Mouse (Mus musculus): ENCODE measurements around the gene Tmem132a. TPM values are rescaled to one million over a fixed set of nuclear protein-coding genes. Genes with fewer than 3 reads are reported as not detected.

The Tmem132a gene
- polyA plus RNA-seq, 1 experiment from 2014 or later = 195 TPM

GRCm38 (mm10) chr19:10866351-10866750 lies 3.4 kb downstream of the Tmem132a start:
- no peak for ATAC-seq
- peaks cover 27% of the 10 kb centered on the region for H3K4me1 ChIP-seq (replicated peaks; ENCODE audit: control insufficient read depth, insufficient read depth, low read length)
- H3K4me3 ChIP-seq (replicated peaks; ENCODE audit: low read length) = no peak overlapping the region
- no peak overlapping the region for H3K9ac ChIP-seq (replicated peaks; ENCODE audit: low read depth, low read length)
- H3K36me3 ChIP-seq (ENCODE audit: control insufficient read depth, insufficient read depth) = peaks cover 41% of the 10 kb centered on the region
- no peaks in the 10 kb centered on the region for H3K27me3 ChIP-seq (replicated peaks; ENCODE audit: control insufficient read depth, insufficient read depth, low read length)
- H3K9me3 ChIP-seq (ENCODE audit: control insufficient read depth, low read length) = no peaks in the 10 kb centered on the region
- H3K4me2 ChIP-seq (ENCODE audit: low read length) = no peak overlapping the region
- 91% methylated on average over 13 of the region's 13 CpGs for WGBS
- no peak overlapping the region for H3K27ac ChIP-seq (ENCODE audit: low read length)

GRCm38 (mm10) chr19:10860072-10860497 lies 9.7 kb downstream of the Tmem132a start:
- Histone ChIP-seq H3K4me2 (ENCODE audit: low read length) (no peak overlapping the region), H3K4me3 (replicated peaks; ENCODE audit: low read length) (no peak overlapping the region), H3K27me3 (replicated peaks; ENCODE audit: control insufficient read depth, insufficient read depth, low read length) (no peaks in the 10 kb centered on the region), H3K36me3 (ENCODE audit: control insufficient read depth, insufficient read depth) (peaks cover 74% of the 10 kb centered on the region), H3K9me3 (ENCODE audit: control insufficient read depth, low read length) (no peaks in the 10 kb centered on the region), H3K4me1 (replicated peaks; ENCODE audit: control insufficient read depth, insufficient read depth, low read length) (0 out of 2 replicates have a peak, but pooled peaks cover 3% of the 10 kb centered on the region), H3K27ac (ENCODE audit: low read length) (no peak overlapping the region), H3K9ac (replicated peaks; ENCODE audit: low read depth, low read length) (no peak overlapping the region)
- ATAC-seq = peak; percentile 20; the same call in 1 of the 2 replicates
- WGBS = 46% methylated on average over 21 of the region's 22 CpGs

GRCm38 (mm10) chr19:10856520-10856919 lies 13.2 kb downstream of the Tmem132a start:
- Histone ChIP-seq H3K4me3 (replicated peaks; ENCODE audit: low read length) (no peak overlapping the region), H3K36me3 (ENCODE audit: control insufficient read depth, insufficient read depth) (peaks cover 48% of the 10 kb centered on the region), H3K27ac (ENCODE audit: low read length) (no peak overlapping the region), H3K9ac (replicated peaks; ENCODE audit: low read depth, low read length) (no peak overlapping the region), H3K4me1 (replicated peaks; ENCODE audit: control insufficient read depth, insufficient read depth, low read length) (0 out of 2 replicates have a peak, but pooled peaks cover 3% of the 10 kb centered on the region), H3K9me3 (ENCODE audit: control insufficient read depth, low read length) (no peaks in the 10 kb centered on the region), H3K27me3 (replicated peaks; ENCODE audit: control insufficient read depth, insufficient read depth, low read length) (no peaks in the 10 kb centered on the region), H3K4me2 (ENCODE audit: low read length) (no peak overlapping the region)
- ATAC-seq = no peak
- WGBS = 57% methylated on average over 2 of the region's 2 CpGs

GRCm38 (mm10) chr19:10855422-10855821 lies 14.3 kb downstream of the Tmem132a start:
- H3K4me3 ChIP-seq (replicated peaks; ENCODE audit: low read length) = no peak overlapping the region
- peaks cover 37% of the 10 kb centered on the region for H3K36me3 ChIP-seq (ENCODE audit: control insufficient read depth, insufficient read depth)
- 87% methylated on average over 3 of the region's 3 CpGs for WGBS
- 0 out of 2 replicates have a peak, but pooled peaks cover 3% of the 10 kb centered on the region for H3K4me1 ChIP-seq (replicated peaks; ENCODE audit: control insufficient read depth, insufficient read depth, low read length)
- H3K27ac ChIP-seq (ENCODE audit: low read length) = no peak overlapping the region
- no peaks in the 10 kb centered on the region for H3K27me3 ChIP-seq (replicated peaks; ENCODE audit: control insufficient read depth, insufficient read depth, low read length)
- H3K9me3 ChIP-seq (ENCODE audit: control insufficient read depth, low read length) = no peaks in the 10 kb centered on the region
- ATAC-seq = no peak
- H3K4me2 ChIP-seq (ENCODE audit: low read length) = no peak overlapping the region
- H3K9ac ChIP-seq (replicated peaks; ENCODE audit: low read depth, low read length) = no peak overlapping the region

- Histone ChIP-seq H3K4me3 (replicated peaks; ENCODE audit: low read length) (no peak overlapping the region), H3K9ac (replicated peaks; ENCODE audit: low read depth, low read length) (no peak overlapping the region), H3K9me3 (ENCODE audit: control insufficient read depth, low read length) (no peaks in the 10 kb centered on the region), H3K4me2 (ENCODE audit: low read length) (no peak overlapping the region), H3K27ac (ENCODE audit: low read length) (no peak overlapping the region), H3K4me1 (replicated peaks; ENCODE audit: control insufficient read depth, insufficient read depth, low read length) (no peaks in the 10 kb centered on the region), H3K27me3 (replicated peaks; ENCODE audit: control insufficient read depth, insufficient read depth, low read length) (no peaks in the 10 kb centered on the region), H3K36me3 (ENCODE audit: control insufficient read depth, insufficient read depth) (no peaks in the 10 kb centered on the region)
- ATAC-seq = no peak
- WGBS = 26% methylated on average over 3 of the region's 3 CpGs
These were observed 22.2 kb downstream of the Tmem132a start for GRCm38 (mm10) chr19:10847311-10848087.

- Histone ChIP-seq H3K27ac (ENCODE audit: low read length) (no peak overlapping the region), H3K9me3 (ENCODE audit: control insufficient read depth, low read length) (no peaks in the 10 kb centered on the region), H3K27me3 (replicated peaks; ENCODE audit: control insufficient read depth, insufficient read depth, low read length) (no peaks in the 10 kb centered on the region), H3K4me2 (ENCODE audit: low read length) (no peak overlapping the region), H3K4me3 (replicated peaks; ENCODE audit: low read length) (no peak overlapping the region), H3K4me1 (replicated peaks; ENCODE audit: control insufficient read depth, insufficient read depth, low read length) (no peaks in the 10 kb centered on the region), H3K36me3 (ENCODE audit: control insufficient read depth, insufficient read depth) (no peaks in the 10 kb centered on the region), H3K9ac (replicated peaks; ENCODE audit: low read depth, low read length) (no peak overlapping the region)
- WGBS = 78% methylated on average over 7 of the region's 7 CpGs
- no peak for ATAC-seq
These were observed 23.6 kb downstream of the Tmem132a start for GRCm38 (mm10) chr19:10846150-10846549.

- H3K9me3 ChIP-seq (ENCODE audit: control insufficient read depth, low read length) = no peaks in the 10 kb centered on the region
- ATAC-seq = no peak
- 80% methylated on average over 3 of the region's 3 CpGs for WGBS
These were observed 24.3 kb downstream of the Tmem132a start for GRCm38 (mm10) chr19:10845454-10845853.

GRCm38 (mm10) chr19:10844206-10844605 lies 25.5 kb downstream of the Tmem132a start:
- Histone ChIP-seq H3K36me3 (ENCODE audit: control insufficient read depth, insufficient read depth) (no peaks in the 10 kb centered on the region), H3K9ac (replicated peaks; ENCODE audit: low read depth, low read length) (no peak overlapping the region), H3K9me3 (ENCODE audit: control insufficient read depth, low read length) (no peaks in the 10 kb centered on the region), H3K4me1 (replicated peaks; ENCODE audit: control insufficient read depth, insufficient read depth, low read length) (no peaks in the 10 kb centered on the region), H3K27ac (ENCODE audit: low read length) (no peak overlapping the region), H3K27me3 (replicated peaks; ENCODE audit: control insufficient read depth, insufficient read depth, low read length) (no peaks in the 10 kb centered on the region), H3K4me2 (ENCODE audit: low read length) (no peak overlapping the region), H3K4me3 (replicated peaks; ENCODE audit: low read length) (no peak overlapping the region)
- no peak for ATAC-seq
- 89% methylated on average over 5 of the region's 5 CpGs for WGBS

More at GRCm38 (mm10) chr19:10845454-10845853, 24.3 kb downstream of the Tmem132a start:
- H3K4me2 ChIP-seq (ENCODE audit: low read length) = no peak overlapping the region
- no peaks in the 10 kb centered on the region for H3K4me1 ChIP-seq (replicated peaks; ENCODE audit: control insufficient read depth, insufficient read depth, low read length)
- no peak overlapping the region for H3K27ac ChIP-seq (ENCODE audit: low read length)
- no peaks in the 10 kb centered on the region for H3K27me3 ChIP-seq (replicated peaks; ENCODE audit: control insufficient read depth, insufficient read depth, low read length)
- H3K9ac ChIP-seq (replicated peaks; ENCODE audit: low read depth, low read length) = no peak overlapping the region
- H3K4me3 ChIP-seq (replicated peaks; ENCODE audit: low read length) = no peak overlapping the region
- H3K36me3 ChIP-seq (ENCODE audit: control insufficient read depth, insufficient read depth) = no peaks in the 10 kb centered on the region

GRCm38 (mm10) chr19:10842914-10843313 lies 26.8 kb downstream of the Tmem132a start:
- Histone ChIP-seq H3K4me1 (replicated peaks; ENCODE audit: control insufficient read depth, insufficient read depth, low read length) (no peaks in the 10 kb centered on the region), H3K9ac (replicated peaks; ENCODE audit: low read depth, low read length) (no peak overlapping the region), H3K27ac (ENCODE audit: low read length) (no peak overlapping the region), H3K4me3 (replicated peaks; ENCODE audit: low read length) (no peak overlapping the region), H3K36me3 (ENCODE audit: control insufficient read depth, insufficient read depth) (no peaks in the 10 kb centered on the region), H3K4me2 (ENCODE audit: low read length) (no peak overlapping the region), H3K27me3 (replicated peaks; ENCODE audit: control insufficient read depth, insufficient read depth, low read length) (no peaks in the 10 kb centered on the region), H3K9me3 (ENCODE audit: control insufficient read depth, low read length) (no peaks in the 10 kb centered on the region)
- ATAC-seq = no peak
- 63% methylated on average over 24 of the region's 24 CpGs for WGBS

Measured in forebrain, embryonic 16.5 days (tissue).